Mouse (Mus musculus) olfactory bulb, adult 2 months (tissue): ENCODE results near the gene Kansl3. TPM values are rescaled to one million over a fixed set of nuclear protein-coding genes. Genes with fewer than 3 reads are reported as not detected.

Experiments used
- H3K27ac ChIP-seq: fragments of 200-500 bp; 2 replicates; pipeline ENCODE4 v1.5.1; 2012; ENCODE audit warnings: low read depth, low read length; ENCODE audit not compliant: insufficient read depth
- H3K4me1 ChIP-seq: fragments of 200-500 bp; 2 replicates; pipeline ENCODE4 v1.6.1; 2012; ENCODE audit warnings: low read length; ENCODE audit not compliant: control insufficient read depth, insufficient read depth
- H3K4me3 ChIP-seq: fragments of 200-500 bp; 2 replicates; pipeline ENCODE4 v1.5.1; 2012; ENCODE audit warnings: mild to moderate bottlenecking, low read depth, low read length, moderate library complexity; ENCODE audit not compliant: insufficient read depth
- CTCF ChIP-seq: fragments of 200-500 bp; IDR thresholded peaks from 2 replicates; pipeline ENCODE4 v1.5.1; 2012; ENCODE audit warnings: low read depth, mild to moderate bottlenecking, low read length, moderate library complexity; ENCODE audit not compliant: insufficient read depth
- POLR2A ChIP-seq: fragments of 200-500 bp; IDR thresholded peaks from 2 replicates; pipeline ENCODE4 v1.6.1; 2012; ENCODE audit warnings: mild to moderate bottlenecking, low read depth, low read length, moderate library complexity; ENCODE audit not compliant: insufficient read depth
- WGBS: fragments of 180-500 bp; shearing (Covaris S2); methylation state at CpG from one replicate; pipeline ENCODE4 v1.1.7; 2018; 5-methylcytosine and 5-hydroxymethylcytosine counted together
- polyA plus RNA-seq: library from polyadenylated mRNA; stranded (reverse); fragments of >200 nt; gene quantifications from 2 replicates; pipeline ENCODE4 v1.2.4, GENCODE M21; 2012; ENCODE audit warnings: low replicate concordance; ENCODE audit not compliant: missing spikeins, insufficient read depth, insufficient read length

Kansl3 gene
- 336 TPM in 1 of 2 replicates, not detected in the other for polyA plus RNA-seq

DNA sequence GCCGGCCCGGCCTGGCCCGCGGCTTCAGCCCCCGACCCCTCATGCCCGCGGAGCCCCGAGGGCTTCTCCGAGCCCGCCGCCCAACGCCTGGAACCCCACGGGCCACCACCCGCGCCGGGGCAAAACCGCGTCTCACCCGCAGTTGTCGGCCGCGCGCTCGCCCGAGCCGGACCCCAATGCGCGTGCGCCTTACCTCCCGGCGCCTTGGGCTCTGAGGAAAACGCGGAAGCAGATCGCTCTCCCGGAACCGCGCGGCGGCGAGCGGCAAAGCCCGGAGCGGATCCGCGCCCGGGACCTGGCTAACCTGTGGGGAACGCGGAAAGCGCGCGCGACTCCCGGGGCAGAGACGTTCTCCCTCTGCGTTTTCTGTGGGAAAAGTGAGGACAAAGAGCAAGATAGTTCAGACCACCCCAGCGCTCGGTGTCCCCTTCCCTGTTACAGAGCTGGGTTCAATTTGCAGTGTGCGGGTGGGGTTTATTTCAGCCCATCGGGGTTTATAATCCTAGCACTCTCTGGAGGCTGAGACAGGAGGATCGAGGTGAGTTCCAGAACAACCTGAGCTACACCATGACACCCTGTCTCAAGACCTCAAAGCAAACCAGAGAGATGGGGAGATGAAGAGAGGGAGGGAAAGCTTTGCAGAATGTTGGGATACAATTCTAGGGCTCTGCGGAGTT lies at the start of gene Kansl3:
Gene Kansl3 (minus strand): TSS at position 213 of the 677 bp plus-strand sequence.
- H3K4me1 ChIP-seq: peaks cover 6% of the 10 kb centered on the region
- no peak within 1 kb of the TSS for H3K27ac ChIP-seq
- WGBS: 3% methylated on average over 61 of the region's 61 CpGs
- H3K4me3 ChIP-seq: peak within 1 kb of the TSS; percentile 76
- TF ChIP-seq POLR2A (peak; percentile 82), CTCF (no peak)

DNA sequence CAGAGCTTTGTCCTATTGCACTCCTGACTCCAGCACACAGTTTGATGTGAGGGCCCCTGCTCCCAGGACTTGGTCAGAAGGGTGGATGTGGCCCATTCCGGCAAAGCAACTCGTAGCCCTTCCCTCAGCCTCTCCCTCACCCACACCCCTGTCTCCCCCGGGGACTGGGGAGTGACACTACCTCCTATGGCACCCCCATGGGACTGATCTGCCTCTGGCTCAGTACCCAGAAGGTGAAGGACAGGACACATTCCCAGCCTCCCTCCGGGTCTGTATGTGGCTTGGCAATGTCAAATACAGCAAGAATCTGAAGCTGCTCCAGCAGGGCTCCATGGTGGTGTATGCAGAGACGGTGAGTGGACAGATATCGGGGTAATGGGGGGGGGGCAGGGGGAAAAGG lies 35.5 kb upstream of the Kansl3 start:
- no peak overlapping the region for H3K4me3 ChIP-seq
- H3K27ac ChIP-seq: no peak overlapping the region
- TF ChIP-seq POLR2A: no peak
- no peak for TF ChIP-seq CTCF
- 83% methylated on average over 6 of the region's 6 CpGs for WGBS
- H3K4me1 ChIP-seq: peaks cover 3% of the 10 kb centered on the region; the same call in 1 of the 2 replicates

DNA sequence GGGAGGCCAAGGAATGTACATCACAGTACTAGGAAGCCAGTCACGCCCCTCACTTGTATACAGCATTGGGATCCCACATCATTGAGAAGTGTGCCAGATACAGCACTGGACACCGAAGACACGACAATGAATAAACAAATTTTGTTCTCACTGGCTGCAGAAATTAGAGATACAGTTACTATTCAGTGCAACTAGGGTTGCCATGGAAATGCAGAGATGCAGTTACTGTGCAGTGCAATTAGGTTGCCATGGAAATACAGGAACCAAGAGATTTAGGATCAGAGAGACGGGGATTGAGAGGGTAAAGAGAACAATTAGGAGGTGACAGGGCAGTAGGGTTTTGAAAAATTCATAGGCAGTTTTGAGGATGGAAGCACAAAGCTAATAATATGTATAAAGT lies 32.5 kb upstream of the Kansl3 start:
- WGBS: 19% methylated on average over 4 of the region's 4 CpGs
- no peak overlapping the region for H3K4me3 ChIP-seq
- H3K4me1 ChIP-seq: peaks cover 5% of the 10 kb centered on the region; the same call in 1 of the 2 replicates
- TF ChIP-seq CTCF (no peak), POLR2A (no peak)
- H3K27ac ChIP-seq: no peak overlapping the region

DNA sequence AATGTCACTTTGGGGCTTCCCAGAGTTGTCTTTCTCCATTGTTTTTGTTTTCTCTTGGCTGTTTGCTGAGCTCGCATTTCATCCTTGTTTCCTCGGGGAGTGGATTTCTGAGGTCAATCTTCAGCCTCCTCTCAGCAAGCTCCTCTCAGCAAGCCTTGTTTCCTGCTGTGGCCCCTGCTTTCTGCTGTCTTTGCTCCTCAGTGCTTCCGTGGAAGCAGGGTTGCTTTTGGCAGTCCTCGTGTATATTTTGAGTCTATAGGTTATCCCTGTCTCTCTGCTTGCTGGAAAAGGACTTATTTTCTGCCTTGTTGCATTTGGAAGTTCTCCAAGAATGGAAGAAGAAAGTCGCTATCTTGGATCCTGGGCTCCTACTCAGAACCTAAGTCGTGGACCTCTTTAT lies 28.1 kb upstream of the Kansl3 start:
- Histone ChIP-seq H3K27ac (no peak overlapping the region), H3K4me3 (no peak overlapping the region), H3K4me1 (peaks cover 8% of the 10 kb centered on the region; the same call in 1 of the 2 replicates)
- TF ChIP-seq POLR2A (no peak), CTCF (no peak)
- WGBS: 11% methylated on average over 6 of the region's 6 CpGs

DNA sequence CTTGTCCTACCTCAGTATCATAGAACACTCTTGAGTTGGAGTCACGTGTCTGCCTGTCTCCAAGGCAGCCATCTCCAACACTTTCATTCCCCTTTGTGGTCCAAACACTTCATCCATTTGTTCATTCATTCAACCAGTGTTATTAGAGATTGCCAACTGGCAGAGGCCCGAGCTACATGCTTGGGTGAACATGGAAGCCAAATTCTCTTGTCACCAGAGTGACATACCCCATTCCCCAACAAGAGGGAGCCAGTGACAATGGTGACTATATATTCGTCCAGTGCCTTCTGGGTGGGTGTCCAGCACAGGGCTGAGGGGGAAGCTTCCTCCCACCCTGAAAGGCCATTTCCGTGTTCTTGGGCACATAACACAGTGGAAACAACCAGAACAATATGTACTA lies 10.6 kb upstream of the Kansl3 start:
- WGBS: 55% methylated on average over 4 of the region's 4 CpGs
- Histone ChIP-seq H3K4me3 (no peak overlapping the region), H3K27ac (no peak overlapping the region), H3K4me1 (no peaks in the 10 kb centered on the region)
- TF ChIP-seq CTCF: no peak
- no peak for TF ChIP-seq POLR2A

DNA sequence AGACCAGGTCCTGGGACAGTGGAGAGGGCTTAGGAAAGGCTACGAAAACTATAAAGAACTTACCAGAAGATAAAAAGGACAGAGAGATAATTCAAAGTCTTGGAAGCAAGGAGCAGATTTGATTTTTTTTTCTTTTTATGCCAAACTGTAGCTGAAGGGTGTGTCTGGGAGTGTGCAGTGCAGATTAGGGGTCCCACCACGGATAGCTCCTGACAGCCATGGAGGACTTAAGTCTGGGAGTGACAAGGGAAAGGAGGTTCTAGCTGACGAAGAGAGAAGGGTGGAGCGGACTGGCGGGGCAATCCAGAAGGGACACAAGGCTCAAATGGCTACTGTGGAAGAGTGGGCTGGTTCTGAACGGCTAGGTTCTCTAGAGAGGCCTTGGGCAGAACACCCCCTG lies 9.9 kb upstream of the Kansl3 start:
- Histone ChIP-seq H3K4me3 (no peak overlapping the region), H3K27ac (no peak overlapping the region), H3K4me1 (no peaks in the 10 kb centered on the region)
- no peak for TF ChIP-seq POLR2A
- TF ChIP-seq CTCF: no peak
- 85% methylated on average over 6 of the region's 6 CpGs for WGBS

DNA sequence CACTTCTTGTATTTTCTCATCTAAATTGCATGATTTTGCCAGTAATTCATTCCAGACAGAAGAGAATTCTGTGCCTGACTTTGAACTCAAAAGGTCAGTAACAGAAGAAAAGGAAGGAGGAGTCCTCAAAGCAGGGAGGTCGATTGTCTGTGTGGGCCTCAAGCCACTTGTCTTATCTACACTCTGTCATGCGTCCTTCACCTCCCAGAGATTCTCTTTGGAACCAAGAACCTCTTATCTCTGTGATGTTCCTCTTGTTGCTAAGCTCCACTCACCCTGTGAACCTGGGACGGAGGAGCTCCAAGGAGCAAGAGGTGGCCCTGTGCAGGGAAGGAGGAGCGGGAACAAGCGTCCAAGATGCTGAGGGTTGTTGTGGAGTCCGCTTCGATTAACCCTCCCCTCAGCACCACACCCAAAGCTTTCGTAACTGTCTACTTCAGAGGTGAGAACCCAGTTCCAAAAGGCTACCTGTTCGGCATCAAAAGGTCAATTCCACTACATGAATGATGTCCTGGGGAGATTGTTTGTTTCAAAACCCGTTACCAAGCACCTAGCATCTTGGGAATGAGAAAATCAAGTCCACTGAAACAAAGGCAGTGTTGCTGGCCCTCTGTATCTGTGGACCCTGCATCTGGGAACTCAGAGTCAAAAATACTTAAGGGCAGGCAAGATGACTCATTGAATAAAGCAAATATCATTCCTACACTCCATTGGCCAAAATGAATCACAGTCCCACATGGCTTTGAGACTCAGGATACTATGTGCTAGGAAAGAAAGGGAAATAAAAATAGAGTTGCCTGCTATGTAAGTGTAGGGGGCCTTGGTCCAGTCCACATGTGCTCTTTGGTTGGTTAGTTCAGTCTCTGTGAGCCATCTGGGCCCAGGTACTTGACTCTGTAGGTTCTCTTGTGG lies 3.2 kb upstream of the Kansl3 start, which contains the start of gene Fer1l5:
Gene Fer1l5 (plus strand): TSS at position 358 of the 912 bp plus-strand sequence.
- WGBS: 90% methylated on average over 10 of the region's 10 CpGs
- TF ChIP-seq POLR2A (no peak), CTCF (no peak)
- H3K27ac ChIP-seq: no peak within 1 kb of the TSS
- H3K4me1 ChIP-seq: peaks cover 6% of the 10 kb centered on the region
- no peak within 1 kb of the TSS for H3K4me3 ChIP-seq

DNA sequence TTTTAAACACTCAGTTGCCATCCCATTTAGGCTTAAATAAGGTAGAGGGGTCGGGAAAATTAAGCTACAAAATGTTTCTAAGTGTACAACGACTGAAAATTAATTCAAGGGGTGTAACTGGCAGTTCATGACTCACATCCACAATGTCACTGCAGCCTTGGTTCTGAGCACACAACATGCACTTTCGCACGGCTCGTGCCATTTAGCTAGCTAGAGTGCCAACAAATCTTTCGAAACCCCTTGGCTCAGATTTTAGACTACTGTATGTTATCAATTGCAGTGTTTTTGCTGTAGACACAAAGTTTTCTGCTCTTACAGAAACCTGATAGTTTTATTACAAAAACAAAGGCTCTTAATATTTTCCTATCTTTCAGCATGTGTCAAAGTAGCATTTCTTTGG lies 1.9 kb upstream of the Kansl3 start:
- no peak for TF ChIP-seq POLR2A
- TF ChIP-seq CTCF: no peak
- WGBS: 53% methylated on average over 6 of the region's 6 CpGs
- Histone ChIP-seq H3K4me1 (peaks cover 6% of the 10 kb centered on the region), H3K27ac (no peak overlapping the region), H3K4me3 (no peak overlapping the region)

DNA sequence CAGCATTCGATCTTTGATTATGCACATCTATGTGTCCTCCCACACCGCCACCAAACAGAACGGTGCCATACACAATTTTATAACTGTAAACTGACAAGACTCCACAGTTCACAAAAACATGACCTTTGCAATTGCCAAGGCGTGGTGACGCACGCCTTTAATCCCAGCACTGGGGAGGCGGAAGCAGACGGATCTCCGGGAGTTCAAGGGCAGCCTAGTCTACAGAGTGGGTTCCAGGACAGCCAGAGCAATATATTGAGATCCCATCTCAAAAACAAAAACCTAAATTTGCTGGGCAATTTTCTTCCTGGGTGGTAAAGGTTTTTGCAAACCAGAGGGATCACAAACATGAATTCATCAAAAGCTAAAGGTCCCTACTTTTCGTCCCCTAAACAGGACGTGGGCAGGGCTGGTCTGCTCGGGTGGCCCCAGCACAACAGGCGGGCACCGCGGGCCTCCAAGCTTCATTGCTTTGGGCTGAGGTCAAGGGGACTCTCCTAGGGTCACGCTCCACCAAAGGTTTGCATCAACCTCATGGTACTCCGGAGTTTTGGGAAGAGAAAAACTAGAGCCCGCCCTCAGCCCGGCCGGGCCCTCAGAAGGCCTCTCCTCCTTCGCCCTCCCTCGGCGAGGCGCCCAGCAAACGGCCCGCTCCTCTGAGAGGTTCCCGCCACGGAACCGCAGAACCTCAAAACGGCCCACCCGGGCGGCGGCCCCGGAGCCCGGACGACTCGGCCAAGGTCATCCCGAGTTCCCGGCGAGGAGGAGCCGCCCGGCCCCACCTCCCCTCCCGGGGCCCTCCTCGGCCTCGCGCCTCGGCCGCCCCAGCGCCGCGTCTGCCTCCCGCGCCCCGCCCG lies 641 bp downstream of the Kansl3 start:
- TF ChIP-seq POLR2A (no peak), CTCF (no peak)
- Histone ChIP-seq H3K4me3 (peak overlapping the region; percentile 76), H3K27ac (no peak overlapping the region), H3K4me1 (peaks cover 6% of the 10 kb centered on the region)
- 1% methylated on average over 55 of the region's 55 CpGs for WGBS
